Mouse (Mus musculus) embryonic facial prominence, embryonic 11.5 days (tissue): ENCODE results near the gene Fgf23. TPM values are rescaled to one million over a fixed set of nuclear protein-coding genes. Genes with fewer than 3 reads are reported as not detected.

Source experiments
- ATAC-seq: fragments of 200-750 bp; cut with Nextera tagmentation; replicated peaks from 2 replicates; pipeline ENCODE4 v1.8.0; 2017; ENCODE audit warnings: low read depth; ENCODE audit not compliant: insufficient number of reproducible peaks, low FRiP score, low TSS enrichment
- DNase-seq: peaks from one replicate; pipeline ENCODE4 v3.0.0-alpha.2; 2015; ENCODE audit warnings: low spot score
- H3K27ac ChIP-seq: fragments of 300-500 bp; sonication (generic); replicated peaks from 2 replicates; pipeline ENCODE4 v1.5.1; 2014; ENCODE audit warnings: mild to moderate bottlenecking, low read depth, low read length, control low read depth
- H3K27me3 ChIP-seq: fragments of 300-500 bp; sonication (generic); 2 replicates; pipeline ENCODE4 v1.6.1; 2014; ENCODE audit warnings: mild to moderate bottlenecking, low read length, moderate library complexity, mixed read lengths; ENCODE audit not compliant: control insufficient read depth, insufficient read depth
- H3K36me3 ChIP-seq: fragments of 300-500 bp; sonication (generic); replicated peaks from 2 replicates; pipeline ENCODE4 v1.6.1; 2014; ENCODE audit warnings: low read depth, mild to moderate bottlenecking, low read length, moderate library complexity, mixed read lengths; ENCODE audit not compliant: control insufficient read depth, insufficient read depth
- H3K4me1 ChIP-seq: fragments of 300-500 bp; sonication (generic); 2 replicates; pipeline ENCODE4 v1.6.1; 2014; ENCODE audit warnings: low read length, mixed read lengths; ENCODE audit not compliant: control insufficient read depth, insufficient read depth
- H3K4me2 ChIP-seq: fragments of 300-500 bp; sonication (generic); 2 replicates; pipeline ENCODE4 v1.6.1; 2014; ENCODE audit warnings: low read depth, mild to moderate bottlenecking, control low read depth, low read length, moderate library complexity
- H3K4me3 ChIP-seq: fragments of 300-500 bp; sonication (generic); 2 replicates; pipeline ENCODE4 v1.5.1; 2014; ENCODE audit warnings: low read depth, low read length, control low read depth
- H3K9ac ChIP-seq: fragments of 300-500 bp; sonication (generic); replicated peaks from 2 replicates; pipeline ENCODE4 v1.6.1; 2014; ENCODE audit warnings: mild to moderate bottlenecking, control low read depth, low read length
- H3K9me3 ChIP-seq: fragments of 300-500 bp; sonication (generic); replicated peaks from 2 replicates; pipeline ENCODE4 v1.6.1; 2016; ENCODE audit warnings: mild to moderate bottlenecking, low read length, inconsistent platforms, mixed read lengths; ENCODE audit not compliant: control insufficient read depth
- WGBS: fragments of 180-500 bp; shearing (Covaris S2); extraction: QIAGEN DNeasy Blood & Tissue Kit; methylation state at CpG from one replicate; pipeline ENCODE4 v1.1.7; 2014; 5-methylcytosine and 5-hydroxymethylcytosine counted together
- polyA plus RNA-seq: library from polyadenylated mRNA; unstranded; fragments of >200 nt; fragmentation: Nextera tagmentation; extraction: Ambion mirVana; gene quantifications from 2 replicates; pipeline ENCODE4 v1.2.1, GENCODE M21; 2014

Gene Fgf23
- polyA plus RNA-seq, 1 experiment from 2014 or later = not detected

GRCm38 (mm10) chr6:127105107-127105506 lies 32.4 kb downstream of the Fgf23 start:
- Histone ChIP-seq H3K27ac (no peak overlapping the region), H3K4me2 (no peak overlapping the region), H3K4me3 (no peak overlapping the region), H3K36me3 (no peaks in the 10 kb centered on the region), H3K9me3 (no peaks in the 10 kb centered on the region), H3K27me3 (no peaks in the 10 kb centered on the region), H3K4me1 (no peaks in the 10 kb centered on the region), H3K9ac (no peak overlapping the region)
- whole genome bisulfite sequencing = 56% methylated on average over 6 of the region's 6 CpGs
- no peak for ATAC-seq
- DNase-seq = peak; percentile 63

GRCm38 (mm10) chr6:127106189-127106588 lies 33.5 kb downstream of the Fgf23 start:
- Histone ChIP-seq H3K27ac (no peak overlapping the region), H3K4me3 (no peak overlapping the region), H3K9me3 (no peaks in the 10 kb centered on the region), H3K4me1 (no peaks in the 10 kb centered on the region), H3K36me3 (no peaks in the 10 kb centered on the region), H3K27me3 (no peaks in the 10 kb centered on the region), H3K9ac (no peak overlapping the region), H3K4me2 (no peak overlapping the region)
- DNase-seq = no peak
- no peak for ATAC-seq
- WGBS = 83% methylated on average over 5 of the region's 5 CpGs

- no peaks in the 10 kb centered on the region for H3K36me3 ChIP-seq
- 60% methylated on average over 5 of the region's 5 CpGs for WGBS
- no peak overlapping the region for H3K4me2 ChIP-seq
Observed at GRCm38 (mm10) chr6:127106726-127107125, 34.0 kb downstream of the Fgf23 start.

GRCm38 (mm10) chr6:127107413-127107812 lies 34.7 kb downstream of the Fgf23 start:
- no peaks in the 10 kb centered on the region for H3K27me3 ChIP-seq
- no peaks in the 10 kb centered on the region for H3K36me3 ChIP-seq
- DNase-seq (no peak), ATAC-seq (no peak)
- no peak overlapping the region for H3K4me2 ChIP-seq
- no peak overlapping the region for H3K27ac ChIP-seq
- no peaks in the 10 kb centered on the region for H3K9me3 ChIP-seq
- H3K9ac ChIP-seq = no peak overlapping the region
- no peaks in the 10 kb centered on the region for H3K4me1 ChIP-seq
- H3K4me3 ChIP-seq = no peak overlapping the region

More at GRCm38 (mm10) chr6:127106726-127107125, 34.0 kb downstream of the Fgf23 start:
- Histone ChIP-seq H3K27me3 (no peaks in the 10 kb centered on the region), H3K27ac (no peak overlapping the region), H3K9me3 (no peaks in the 10 kb centered on the region), H3K9ac (no peak overlapping the region), H3K4me3 (no peak overlapping the region), H3K4me1 (no peaks in the 10 kb centered on the region)
- DNase-seq (no peak), ATAC-seq (no peak)

GRCm38 (mm10) chr6:127108368-127109060 lies 35.8 kb downstream of the Fgf23 start:
- Histone ChIP-seq H3K9me3 (no peaks in the 10 kb centered on the region), H3K27ac (no peak overlapping the region), H3K4me2 (peak overlapping the region; percentile 83), H3K9ac (peak overlapping the region; percentile 65), H3K4me1 (no peaks in the 10 kb centered on the region), H3K36me3 (no peaks in the 10 kb centered on the region), H3K27me3 (no peaks in the 10 kb centered on the region), H3K4me3 (peak overlapping the region; percentile 64)
- no peak for DNase-seq
- 37% methylated on average over 20 of the region's 20 CpGs for WGBS
- ATAC-seq = no peak

- under 1% methylated on average over 37 of the region's 37 CpGs for WGBS
- peak; percentile 98 for ATAC-seq
- peak; percentile 95 for DNase-seq
- peak within 1 kb of the TSS; percentile 83 for H3K4me2 ChIP-seq
- no peaks in the 10 kb centered on the region for H3K9me3 ChIP-seq
- H3K4me3 ChIP-seq = peak within 1 kb of the TSS; percentile 64
- no peak within 1 kb of the TSS for H3K27ac ChIP-seq
- H3K27me3 ChIP-seq = no peaks in the 10 kb centered on the region; the same call in 1 of the 2 replicates
- no peaks in the 10 kb centered on the region for H3K36me3 ChIP-seq
- H3K4me1 ChIP-seq = no peaks in the 10 kb centered on the region
- peak within 1 kb of the TSS; percentile 65 for H3K9ac ChIP-seq
Observed at GRCm38 (mm10) chr6:127109402-127109930, 36.8 kb downstream of the Fgf23 start, which contains the start of gene Tigar. TSS of gene Tigar (minus strand) at chr6:127109557.

GRCm38 (mm10) chr6:127114753-127115456 lies 42.2 kb downstream of the Fgf23 start:
- Histone ChIP-seq H3K4me2 (no peak overlapping the region), H3K4me1 (no peaks in the 10 kb centered on the region), H3K36me3 (no peaks in the 10 kb centered on the region), H3K4me3 (no peak overlapping the region), H3K9me3 (no peaks in the 10 kb centered on the region), H3K27me3 (no peaks in the 10 kb centered on the region; the same call in 1 of the 2 replicates), H3K27ac (no peak overlapping the region), H3K9ac (no peak overlapping the region)
- WGBS = 60% methylated on average over 23 of the region's 23 CpGs
- ATAC-seq (no peak), DNase-seq (no peak)
